Mouse (Mus musculus) stomach, postnatal 0 days (tissue): Measurements from ENCODE around the gene Tmco4.

ENCODE experiments used
- CTCF ChIP-seq: IDR thresholded peaks from 2 replicates; pipeline ENCODE4 v1.5.1; 2016; ENCODE audit warnings: antibody characterized with exemption, low read depth, mild to moderate bottlenecking, moderate library complexity
- EP300 ChIP-seq: optimal IDR thresholded peaks from 2 replicates; pipeline ENCODE3; 2016; ENCODE audit warnings: antibody characterized with exemption

GRCm38 (mm10) chr4:139043600-139043999, 70.9 kb downstream of the Tmco4 start:
- TF ChIP-seq CTCF (no peak), EP300 (no peak)
